ENCODE assay signal across 19 mouse cellular contexts in the genomic region with DNA sequence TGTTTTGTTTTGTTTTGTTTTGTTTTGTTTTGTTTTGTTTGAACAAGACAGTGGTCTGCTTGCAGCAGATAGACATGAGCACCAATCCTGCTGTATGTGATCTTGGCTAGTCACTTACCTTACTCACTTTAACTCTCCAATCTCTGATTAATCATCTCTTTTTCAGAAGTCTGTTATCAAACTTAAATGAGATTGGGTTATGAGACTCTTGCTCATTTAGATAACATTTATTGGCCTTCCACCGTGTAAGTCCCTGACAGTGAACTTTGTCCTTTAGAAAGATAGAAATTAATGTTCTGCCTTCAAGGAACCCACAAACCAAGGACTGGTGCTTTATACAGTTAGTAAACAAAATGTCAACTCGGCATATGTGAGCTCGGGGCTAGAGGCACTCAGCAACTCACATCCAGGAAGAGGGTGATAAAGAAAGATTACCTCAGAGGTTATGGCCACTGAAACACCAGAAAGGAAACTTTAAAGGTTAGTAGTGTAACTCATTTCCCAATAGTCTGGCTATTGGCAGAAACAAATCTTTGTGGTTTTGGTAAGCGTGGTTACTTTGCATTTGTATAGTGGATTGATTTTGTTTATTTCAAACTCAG. TPM values are rescaled to one million over a fixed set of nuclear protein-coding genes. Genes with fewer than 3 reads are reported as not detected.
A peak's percentile ranks its signal among the peaks of the same experiment; 100 is the strongest.
DNase-seq lines count a peak whose midpoint lies in the region; ATAC-seq lines count a peak whose summit lies in the region.
"Had no signal": no experiment of that assay in that cellular context is flagged by ENCODE, and none has a peak within 500 bp of the region (broad histone marks: within the 10 kb centered on the region; RNA-seq: fewer than 3 reads in every experiment).

No protein-coding gene starts in this region.

- H3K4me1 ChIP-seq in forebrain, embryonic 12.5 days: no peaks in the 10 kb centered on the region
- H3K4me1 ChIP-seq: limb, embryonic 13.5 days; midbrain, embryonic 13.5 days had no signal

- H3K9me3 ChIP-seq in forebrain, embryonic 12.5 days: no peaks in the 10 kb centered on the region
- H3K9me3 ChIP-seq: limb, embryonic 13.5 days; liver, embryonic 15.5 days; midbrain, embryonic 13.5 days had no signal

- no peak overlapping the region for H3K4me2 ChIP-seq in forebrain, embryonic 12.5 days
- H3K4me2 ChIP-seq: limb, embryonic 13.5 days; liver, embryonic 15.5 days; midbrain, embryonic 13.5 days had no signal

- no peak overlapping the region for H3K4me3 ChIP-seq in forebrain, embryonic 12.5 days (replicated peaks)
- H3K4me3 ChIP-seq: erythroblast, embryonic 14.5 days; limb, embryonic 13.5 days; liver, embryonic 15.5 days; midbrain, embryonic 13.5 days had no signal

- 91% methylated on average over 4 of the region's 4 CpGs for WGBS in forebrain, embryonic 12.5 days

- H3K9ac ChIP-seq in forebrain, embryonic 12.5 days: no peak overlapping the region
- H3K9ac ChIP-seq: limb, embryonic 13.5 days; liver, embryonic 15.5 days; midbrain, embryonic 13.5 days had no signal

- ATAC-seq in inflammation-experienced regulatory T-cells, adult 6 months: peak; percentile 65
- ATAC-seq in megakaryocyte-erythroid progenitor cell, adult 5-6 weeks (replicated peaks; ENCODE audit: low FRiP score, low TSS enrichment, poor library complexity, severe bottlenecking): 0 out of 2 replicates have a peak, but pooled peaks have one; percentile 20
- no peak for ATAC-seq in forebrain, embryonic 12.5 days (ENCODE audit: low FRiP score)
- ATAC-seq: forebrain, embryonic 16.5 days; midbrain, embryonic 13.5 days had no signal

- H3K36me3 ChIP-seq in forebrain, embryonic 12.5 days (replicated peaks): no peaks in the 10 kb centered on the region
- H3K36me3 ChIP-seq: limb, embryonic 13.5 days; liver, embryonic 15.5 days; midbrain, embryonic 13.5 days had no signal

- no peaks in the 10 kb centered on the region for H3K27me3 ChIP-seq in forebrain, embryonic 12.5 days
- H3K27me3 ChIP-seq: limb, embryonic 13.5 days; liver, embryonic 15.5 days; midbrain, embryonic 13.5 days had no signal

- no peak overlapping the region for H3K27ac ChIP-seq in forebrain, embryonic 12.5 days
- H3K27ac ChIP-seq: limb, embryonic 13.5 days; liver, embryonic 15.5 days; midbrain, embryonic 13.5 days had no signal

- peak; percentile 63 for DNase-seq in CD4-positive, CD25-positive, alpha-beta regulatory T cell, adult 2 months (ENCODE audit: low read depth, low spot score)
- DNase-seq in NIH3T3 (ENCODE audit: low read depth): peak; percentile 16
- DNase-seq in kidney, adult 9 months: no peak
- DNase-seq in ovary, postnatal 36 days (ENCODE audit: low spot score): no peak
- DNase-seq: cerebellum, adult 11 months; cerebellum, postnatal 36 days; kidney, adult 11 months; kidney, postnatal 25 days; lung, postnatal 14 days; right cerebral cortex, adult 18-20 months; thymus, postnatal 36 days had no signal

RNA-seq across cellular contexts. Expression of a gene that starts 16.4 kb away (rescaled TPM):
- polyA plus RNA-seq in inflammation-experienced regulatory T-cells, adult 6 months (2017; shearing (Covaris generic)): 10 to 100 TPM; 79.9 to 99.7 (median 94.7) TPM
- 21.8 and 42.9 TPM in 2 replicates for total RNA-seq in megakaryocyte-erythroid progenitor cell, adult 5-6 weeks (2014; fragmentation: Nextera tagmentation)
- 52.1 and 58.8 TPM in 2 replicates for total RNA-seq in megakaryocyte-erythroid progenitor cell, adult 5-6 weeks (2017)
- polyA plus RNA-seq in forebrain, embryonic 12.5 days (2016; fragmentation: Nextera tagmentation; extraction: Ambion mirVana): 14.3 and 15.3 TPM in 2 replicates

Comparison
In these comparisons a context has a peak if more than half of its experiments do, and no peak if none do; other contexts are left out.
1. DNase-seq: peak in CD4-positive, CD25-positive, alpha-beta regulatory T cell, adult 2 months (single experiment) and NIH3T3 (single experiment); none in kidney, adult 9 months (single experiment) and ovary, postnatal 36 days (single experiment).